Mouse (Mus musculus): ENCODE measurements around the gene Kcnip2.

Gene Kcnip2

GRCm38 (mm10) chr19:45743619-45744018 is 72.2 kb downstream of the Kcnip2 start:
- H3K36me3 ChIP-seq (ENCODE audit: insufficient read depth, low read length): peaks cover 14% of the 10 kb centered on the region
- TF ChIP-seq CTCF (conservative IDR thresholded peaks at IDR 0.05; ENCODE audit: low read length) (no peak), NANOG (IDR thresholded peaks at IDR 0.05; ENCODE audit: borderline replicate concordance, low read length) (no peak), POU5F1 (IDR thresholded peaks at IDR 0.05; ENCODE audit: borderline replicate concordance, low read length) (no peak)
- H3K27me3 ChIP-seq (ENCODE audit: insufficient read depth, low read length): peaks cover 72% of the 10 kb centered on the region

GRCm38 (mm10) chr19:45742984-45743575 is 72.8 kb downstream of the Kcnip2 start:
- Histone ChIP-seq H3K9me3 (ENCODE audit: low read length) (no peaks in the 10 kb centered on the region), H3K4me1 (replicated peaks; ENCODE audit: low read depth, low read length) (peaks cover 54% of the 10 kb centered on the region), H3K4me3 (replicated peaks; ENCODE audit: low read length) (peak overlapping the region; percentile 61), H3K27me3 (ENCODE audit: insufficient read depth, low read length) (peaks cover 77% of the 10 kb centered on the region), H3K36me3 (ENCODE audit: insufficient read depth, low read length) (peaks cover 9% of the 10 kb centered on the region)
- TF ChIP-seq CTCF (conservative IDR thresholded peaks at IDR 0.05; ENCODE audit: low read length) (no peak), NANOG (IDR thresholded peaks at IDR 0.05; ENCODE audit: borderline replicate concordance, low read length) (no peak), POU5F1 (IDR thresholded peaks at IDR 0.05; ENCODE audit: borderline replicate concordance, low read length) (no peak)

More at GRCm38 (mm10) chr19:45743619-45744018, 72.2 kb downstream of the Kcnip2 start:
- peak overlapping the region; percentile 61; the same call in 1 of the 2 replicates for H3K4me3 ChIP-seq (replicated peaks; ENCODE audit: low read length)
- peaks cover 59% of the 10 kb centered on the region for H3K4me1 ChIP-seq (replicated peaks; ENCODE audit: low read depth, low read length)
- H3K9me3 ChIP-seq (ENCODE audit: low read length): no peaks in the 10 kb centered on the region

GRCm38 (mm10) chr19:45742218-45742983 is 73.5 kb downstream of the Kcnip2 start, which contains the start of gene Fgf8:
TSS of gene Fgf8 (minus strand) at chr19:45742915.
- H3K9me3 ChIP-seq (ENCODE audit: low read length): no peaks in the 10 kb centered on the region
- H3K27me3 ChIP-seq (ENCODE audit: insufficient read depth, low read length): peaks cover 84% of the 10 kb centered on the region
- TF ChIP-seq POU5F1 (IDR thresholded peaks at IDR 0.05; ENCODE audit: borderline replicate concordance, low read length) (no peak), CTCF (conservative IDR thresholded peaks at IDR 0.05; ENCODE audit: low read length) (no peak), NANOG (IDR thresholded peaks at IDR 0.05; ENCODE audit: borderline replicate concordance, low read length) (no peak)
- H3K4me1 ChIP-seq (replicated peaks; ENCODE audit: low read depth, low read length): peaks cover 53% of the 10 kb centered on the region
- peaks cover 7% of the 10 kb centered on the region for H3K36me3 ChIP-seq (ENCODE audit: insufficient read depth, low read length)
- peak within 1 kb of the TSS; percentile 78 for H3K4me3 ChIP-seq (replicated peaks; ENCODE audit: low read length)

Data from E14TG2a.4 (cell line).